ENCODE assay signal across 20 mouse cellular contexts in genomic region chr6:39249176-39249770, GRCm38 (mm10). TPM values are rescaled to one million over a fixed set of nuclear protein-coding genes. Genes with fewer than 3 reads are reported as not detected.
DNase-seq lines count a peak whose midpoint lies in the region; ATAC-seq and TF ChIP-seq lines count a peak whose summit lies in the region.
"Had no signal": no experiment of that assay in that cellular context is flagged by ENCODE, and none has a peak within 500 bp of the region (broad histone marks: within the 10 kb centered on the region; RNA-seq: fewer than 3 reads in every experiment).

No protein-coding gene starts in this region.

- DNase-seq in lung, embryonic 14.5 days, result peak; percentile 37
- DNase-seq in lung, postnatal 14 days, result no peak
- DNase-seq in ZHBTc4 (ENCODE audit: low read depth, low spot score), result peak; percentile 89
- DNase-seq in gonadal fat pad, adult 2 months (ENCODE audit: low read depth), result peak; percentile 93
- no peak for DNase-seq in adrenal gland, adult 2 months
- no peak for DNase-seq in kidney, postnatal 36 days
- DNase-seq in yolk sac, embryonic 10.5 days (ENCODE audit: low spot score), result no peak
- DNase-seq: B cell, adult 2 months; cerebellum, adult 18-20 months; cerebellum, postnatal 36 days; gastrocnemius, postnatal 25 days; kidney, adult 18-20 months; liver, embryonic 13.5 days; retina, postnatal 1 day; right cerebral cortex, postnatal 4 days; thymus, postnatal 25 days had no signal

- no peak overlapping the region for H3K4me3 ChIP-seq in lung, embryonic 14.5 days (ENCODE audit: low read depth, low read length)
- H3K4me3 ChIP-seq: liver, embryonic 13.5 days; midbrain, embryonic 10.5 days had no signal

- no peak for TF ChIP-seq CTCF in lung, embryonic 14.5 days (IDR thresholded peaks at IDR 0.05; ENCODE audit: low read depth)

- H3K9me3 ChIP-seq in lung, embryonic 14.5 days (ENCODE audit: low read depth, low read length), result no peaks in the 10 kb centered on the region
- H3K9me3 ChIP-seq: liver, embryonic 13.5 days; midbrain, embryonic 10.5 days had no signal

- no peaks in the 10 kb centered on the region for H3K27me3 ChIP-seq in lung, embryonic 14.5 days (ENCODE audit: insufficient read depth, low read length)

- no peaks in the 10 kb centered on the region for H3K36me3 ChIP-seq in lung, embryonic 14.5 days (ENCODE audit: insufficient read depth)
- H3K36me3 ChIP-seq: liver, embryonic 13.5 days; midbrain, embryonic 10.5 days had no signal

- no peak overlapping the region for H3K27ac ChIP-seq in lung, embryonic 14.5 days (ENCODE audit: low read depth)
- H3K27ac ChIP-seq: kidney, postnatal 0 days; liver, embryonic 13.5 days; macrophage; midbrain, embryonic 10.5 days had no signal

- no peak overlapping the region for H3K4me2 ChIP-seq in lung, embryonic 14.5 days
- H3K4me2 ChIP-seq: liver, embryonic 13.5 days had no signal

- whole genome bisulfite sequencing in lung, embryonic 14.5 days, result 47% methylated on average over 16 of the region's 16 CpGs

- no peak overlapping the region for H3K9ac ChIP-seq in lung, embryonic 14.5 days
- H3K9ac ChIP-seq: liver, embryonic 13.5 days had no signal

- H3K4me1 ChIP-seq in lung, embryonic 14.5 days (ENCODE audit: insufficient read depth), result peaks cover 3% of the 10 kb centered on the region; the same call in 1 of the 2 replicates
- H3K4me1 ChIP-seq: liver, embryonic 13.5 days; midbrain, embryonic 10.5 days had no signal

- no peak for ATAC-seq in lung, embryonic 14.5 days (ENCODE audit: insufficient read depth)
- ATAC-seq: forebrain, embryonic 16.5 days had no signal

RNA-seq across cellular contexts. Expression of gene Kdm7a, which starts 42.7 kb away (rescaled TPM):
- 6.8 and 7.0 TPM in 2 replicates for polyA plus RNA-seq in lung, embryonic 14.5 days (2014; fragmentation: Nextera tagmentation; extraction: Ambion mirVana)
- 6.5 and 8.5 TPM in 2 replicates for polyA plus RNA-seq in gonadal fat pad, adult 2 months (2012; rRNA removed)
- 10 to 100 TPM; 12.2 to 16.2 TPM for total RNA-seq in adrenal gland, adult 2 months (2021)
- polyA plus RNA-seq in adrenal gland, adult 2 months (2012; rRNA removed), result 0.78 and 0.99 TPM in 2 replicates

Comparison
In these comparisons a context has a peak if more than half of its experiments do, and no peak if none do; other contexts are left out.
1. DNase-seq: peak in lung, embryonic 14.5 days (single experiment), ZHBTc4 (single experiment) and gonadal fat pad, adult 2 months (single experiment); none in lung, postnatal 14 days (single experiment), adrenal gland, adult 2 months (single experiment), kidney, postnatal 36 days (0 of 2) and yolk sac, embryonic 10.5 days (single experiment).